14 mouse cellular contexts compared by ENCODE assay signal in genomic region chr15:83257906-83258305, GRCm38 (mm10). TPM values are rescaled to one million over a fixed set of nuclear protein-coding genes. Genes with fewer than 3 reads are reported as not detected.
DNase-seq lines count a peak whose midpoint lies in the region; ATAC-seq and TF ChIP-seq lines count a peak whose summit lies in the region.
"Had no signal": no experiment of that assay in that cellular context is flagged by ENCODE, and none has a peak within 500 bp of the region (broad histone marks: within the 10 kb centered on the region; RNA-seq: fewer than 3 reads in every experiment).

No protein-coding gene starts in this region.

- H3K36me3 ChIP-seq in embryonic facial prominence, embryonic 14.5 days (ENCODE audit: control insufficient read depth, insufficient read depth, low read length) = no peaks in the 10 kb centered on the region
- H3K36me3 ChIP-seq in embryonic facial prominence, embryonic 10.5 days (replicated peaks) = no peaks in the 10 kb centered on the region
- H3K36me3 ChIP-seq in liver, embryonic 12.5 days = no peaks in the 10 kb centered on the region
- no peaks in the 10 kb centered on the region for H3K36me3 ChIP-seq in MEL (ENCODE audit: control insufficient read depth in 1 of 2, insufficient read depth in 2 of 2, low read length in 2 of 2)
- H3K36me3 ChIP-seq: hindbrain, embryonic 10.5 days; kidney, embryonic 15.5 days had no signal

- no peak overlapping the region for H3K27ac ChIP-seq in embryonic facial prominence, embryonic 14.5 days (replicated peaks; ENCODE audit: low read depth, low read length)
- H3K27ac ChIP-seq in embryonic facial prominence, embryonic 10.5 days (replicated peaks) = no peak overlapping the region
- H3K27ac ChIP-seq in liver, embryonic 12.5 days = no peak overlapping the region
- H3K27ac ChIP-seq in MEL (ENCODE audit: control insufficient read depth, low read depth, low read length) = no peak overlapping the region
- H3K27ac ChIP-seq: hindbrain, embryonic 10.5 days; macrophage had no signal

- WGBS in embryonic facial prominence, embryonic 14.5 days = 55% methylated on average over 13 of the region's 13 CpGs
- 87% methylated on average over 13 of the region's 13 CpGs for WGBS in embryonic facial prominence, embryonic 10.5 days
- WGBS in liver, embryonic 12.5 days (ENCODE audit: insufficient replicate concordance) = 69% methylated on average over 13 of the region's 13 CpGs

- TF ChIP-seq CTCF in MEL (IDR thresholded peaks at IDR 0.05 in 2 of 3, conservative IDR thresholded peaks at IDR 0.05 in 1 of 3; ENCODE audit: control insufficient read depth in 1 of 3, insufficient read depth in 1 of 3, low read depth in 2 of 3, low read length in 3 of 3, poor library complexity in 1 of 3, severe bottlenecking in 1 of 3) = no peak

- ATAC-seq in embryonic facial prominence, embryonic 14.5 days (ENCODE audit: low read depth) = no peak
- no peak for ATAC-seq in liver, embryonic 12.5 days

- no peak overlapping the region for H3K4me3 ChIP-seq in embryonic facial prominence, embryonic 14.5 days (ENCODE audit: low read depth, low read length)
- no peak overlapping the region for H3K4me3 ChIP-seq in embryonic facial prominence, embryonic 10.5 days
- no peak overlapping the region for H3K4me3 ChIP-seq in liver, embryonic 12.5 days
- no peak overlapping the region for H3K4me3 ChIP-seq in MEL (ENCODE audit: control insufficient read depth in 1 of 2, insufficient read depth in 1 of 2, low read depth in 2 of 2, low read length in 2 of 2)
- H3K4me3 ChIP-seq: erythroblast, embryonic 14.5 days; hindbrain, embryonic 10.5 days; kidney, embryonic 15.5 days had no signal

- DNase-seq in embryonic facial prominence, embryonic 14.5 days (ENCODE audit: low spot score) = peak; percentile 70
- no peak for DNase-seq in embryonic facial prominence, embryonic 10.5 days (ENCODE audit: low spot score)
- peak; percentile 22 to 25 for DNase-seq in heart, postnatal 36 days
- no peak for DNase-seq in heart, adult 9 months (ENCODE audit: low spot score in 2 of 2)
- peak; percentile 16 for DNase-seq in liver
- DNase-seq in MEL (ENCODE audit: low read depth, low spot score) = peak; percentile 27
- no peak for DNase-seq in thymus, postnatal 25 days
- DNase-seq: cerebellum, adult 11-12 months had no signal

- peaks cover under 1% of the 10 kb centered on the region; the same call in 1 of the 2 replicates for H3K27me3 ChIP-seq in embryonic facial prominence, embryonic 14.5 days (replicated peaks; ENCODE audit: control insufficient read depth, insufficient read depth, low read length)
- peaks cover 7% of the 10 kb centered on the region for H3K27me3 ChIP-seq in embryonic facial prominence, embryonic 10.5 days (replicated peaks; ENCODE audit: low read depth, poor library complexity, severe bottlenecking)
- peaks cover 7% of the 10 kb centered on the region for H3K27me3 ChIP-seq in liver, embryonic 12.5 days (replicated peaks)
- H3K27me3 ChIP-seq in MEL (ENCODE audit: control insufficient read depth in 1 of 2, insufficient read depth in 2 of 2, low read length in 2 of 2) = peaks cover 0 to 4% of the 10 kb centered on the region in 2 experiments; a peak in 3 of 4 replicates

- no peak overlapping the region for H3K4me2 ChIP-seq in embryonic facial prominence, embryonic 14.5 days (ENCODE audit: low read depth, low read length)
- H3K4me2 ChIP-seq in liver, embryonic 12.5 days = no peak overlapping the region
- H3K4me2 ChIP-seq: kidney, embryonic 15.5 days had no signal

- H3K79me2 ChIP-seq in MEL (ENCODE audit: control insufficient read depth, insufficient read depth, low read length, poor library complexity) = no peaks in the 10 kb centered on the region

- TF ChIP-seq EP300 in MEL (IDR thresholded peaks at IDR 0.05; ENCODE audit: low read depth in 1 of 2, low read length in 2 of 2) = no peak

- no peaks in the 10 kb centered on the region for H3K4me1 ChIP-seq in embryonic facial prominence, embryonic 14.5 days (ENCODE audit: control insufficient read depth, insufficient read depth, low read length)
- no peaks in the 10 kb centered on the region for H3K4me1 ChIP-seq in embryonic facial prominence, embryonic 10.5 days
- H3K4me1 ChIP-seq in liver, embryonic 12.5 days = peaks cover 9% of the 10 kb centered on the region
- H3K4me1 ChIP-seq in MEL (ENCODE audit: control insufficient read depth in 1 of 2, insufficient read depth in 2 of 2, low read length in 2 of 2) = peaks cover 0 to 4% of the 10 kb centered on the region in 2 experiments; a peak in 1 of 4 replicates
- H3K4me1 ChIP-seq: hindbrain, embryonic 10.5 days had no signal

- TF ChIP-seq POLR2A in MEL (IDR thresholded peaks at IDR 0.05; ENCODE audit: control insufficient read depth in 1 of 2, insufficient read depth in 1 of 2, low read depth in 1 of 2, low read length in 2 of 2, poor library complexity in 1 of 2) = no peak

- intact Hi-C loops in heart, postnatal 36 days (cut with DNase I) = no loop called here

- TF ChIP-seq RAD21 in MEL (IDR thresholded peaks at IDR 0.05; ENCODE audit: low read depth, low read length) = no peak

- H3K9ac ChIP-seq in embryonic facial prominence, embryonic 14.5 days (ENCODE audit: low read depth, low read length) = no peak overlapping the region
- H3K9ac ChIP-seq in liver, embryonic 12.5 days = no peak overlapping the region
- no peak overlapping the region for H3K9ac ChIP-seq in MEL (ENCODE audit: control insufficient read depth, low read depth, low read length, poor library complexity, severe bottlenecking)
- H3K9ac ChIP-seq: kidney, embryonic 15.5 days had no signal

- no peaks in the 10 kb centered on the region for H3K9me3 ChIP-seq in embryonic facial prominence, embryonic 14.5 days (ENCODE audit: control insufficient read depth, low read length)
- no peaks in the 10 kb centered on the region for H3K9me3 ChIP-seq in embryonic facial prominence, embryonic 10.5 days
- H3K9me3 ChIP-seq in liver, embryonic 12.5 days (replicated peaks) = no peaks in the 10 kb centered on the region; the same call in 1 of the 2 replicates
- no peaks in the 10 kb centered on the region for H3K9me3 ChIP-seq in MEL (replicated peaks; ENCODE audit: insufficient read depth, low read length)
- H3K9me3 ChIP-seq: hindbrain, embryonic 10.5 days; kidney, embryonic 15.5 days had no signal

TF ChIP-seq in MEL, 35 proteins besides CTCF, POLR2A, EP300 and RAD21:
- TF ChIP-seq ZMIZ1 (IDR thresholded peaks at IDR 0.05; ENCODE audit: low read depth, low read length) = no peak
- no peak for TF ChIP-seq TAL1 (IDR thresholded peaks at IDR 0.05; ENCODE audit: low read length)
- TF ChIP-seq BHLHE40 (IDR thresholded peaks at IDR 0.05; ENCODE audit: borderline replicate concordance, low read depth, low read length) = no peak
- no peak for TF ChIP-seq RCOR1 (IDR thresholded peaks at IDR 0.05; ENCODE audit: low read depth, low read length)

RNA-seq across cellular contexts. Expression of gene A4galt, which starts 6.3 kb away (rescaled TPM):
- polyA plus RNA-seq in embryonic facial prominence, embryonic 14.5 days (2014; fragmentation: Nextera tagmentation; extraction: Ambion mirVana) = 2.3 and 2.4 TPM in 2 replicates
- 0.34 and 0.77 TPM in 2 replicates for polyA plus RNA-seq in embryonic facial prominence, embryonic 10.5 days (2016; fragmentation: Nextera tagmentation; extraction: Ambion mirVana)
- 1 to 10 TPM; 3.4 to 8.3 TPM for total RNA-seq in heart, postnatal 36 days (2021)
- 0.08 TPM in 2 replicates for polyA plus RNA-seq in liver, embryonic 12.5 days (2016; fragmentation: Nextera tagmentation; extraction: Ambion mirVana)
- total RNA-seq in MEL (2012; rRNA removed) = not detected in 2 replicates
- polyA plus RNA-seq in MEL (2012; ENCODE audit: insufficient read depth in 1 of 2, insufficient read length in 2 of 2, low read depth in 1 of 2, low replicate concordance in 2 of 2, missing spikeins in 1 of 2) = not detected
- polyA plus RNA-seq: erythroblast, embryonic 14.5 days; limb, embryonic 11.5 days had no signal

Comparison
In these comparisons a context has a peak if more than half of its experiments do, and no peak if none do; other contexts are left out.
1. DNase-seq: peak in embryonic facial prominence, embryonic 14.5 days (single experiment), heart, postnatal 36 days (2 of 2), liver (single experiment) and MEL (single experiment); none in embryonic facial prominence, embryonic 10.5 days (single experiment), heart, adult 9 months (0 of 2) and thymus, postnatal 25 days (single experiment).